Mouse (Mus musculus) bone marrow, adult 2 months (tissue): ENCODE data around the gene Utp14a.
"Not testable (repeated sequence)": the region's sequence is repeated elsewhere in the genome, so short reads cannot be mapped to it uniquely, and the experiment has no call there.

ENCODE experiments used
- CTCF ChIP-seq: fragments of 200-500 bp; IDR thresholded peaks from 2 replicates; pipeline ENCODE4 v1.5.1; 2011; ENCODE audit warnings: low read length, control low read depth; ENCODE audit not compliant: control insufficient read depth, insufficient read depth
- POLR2A ChIP-seq: fragments of 200-500 bp; IDR thresholded peaks from 2 replicates; pipeline ENCODE4 v1.6.1; 2011; ENCODE audit warnings: low read depth, mild to moderate bottlenecking, control low read depth, low read length, borderline replicate concordance; ENCODE audit not compliant: control insufficient read depth

DNA sequence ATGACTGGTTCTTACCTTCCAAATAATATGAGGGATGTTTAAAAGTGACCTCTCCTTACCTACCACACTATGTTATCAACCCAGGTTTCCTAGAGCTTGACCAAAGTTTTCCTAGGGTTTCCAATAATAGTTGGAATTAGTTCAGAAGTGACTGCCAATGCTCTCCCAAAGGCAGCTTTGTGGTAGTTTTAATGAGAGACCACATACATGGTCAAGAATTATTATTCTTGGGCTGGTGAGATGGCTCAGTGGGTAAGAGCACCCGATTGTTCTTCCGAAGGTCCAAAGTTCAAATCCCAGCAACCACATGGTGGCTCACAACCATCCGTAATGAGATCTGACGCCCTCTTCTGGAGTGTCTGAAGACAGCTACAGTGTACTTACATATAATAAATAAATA is 46.9 kb upstream of the Utp14a start:
- TF ChIP-seq CTCF, POLR2A: not testable (repeated sequence)
